Comparison of ENCODE assay signal across 19 mouse cellular contexts in genomic region chr11:106392597-106393330, GRCm38 (mm10). TPM values are rescaled to one million over a fixed set of nuclear protein-coding genes. Genes with fewer than 3 reads are reported as not detected.
DNase-seq lines count a peak whose midpoint lies in the region; ATAC-seq and TF ChIP-seq lines count a peak whose summit lies in the region.
"Had no signal": no experiment of that assay in that cellular context is flagged by ENCODE, and none has a peak within 500 bp of the region (broad histone marks: within the 10 kb centered on the region; RNA-seq: fewer than 3 reads in every experiment).

No protein-coding gene starts in this region.

- no peaks in the 10 kb centered on the region for H3K36me3 ChIP-seq in heart, embryonic 12.5 days
- peaks cover 14% of the 10 kb centered on the region for H3K36me3 ChIP-seq in liver, postnatal 0 days (replicated peaks; ENCODE audit: insufficient read depth, low read length)
- peaks cover 6% of the 10 kb centered on the region; the same call in 1 of the 2 replicates for H3K36me3 ChIP-seq in neural tube, embryonic 15.5 days

- 0 out of 2 replicates have a peak, but pooled peaks have one; percentile 38 for ATAC-seq in heart, embryonic 12.5 days (ENCODE audit: insufficient number of reproducible peaks, low FRiP score)
- peak; percentile 48 for ATAC-seq in liver, postnatal 0 days
- ATAC-seq in neural tube, embryonic 15.5 days (ENCODE audit: low FRiP score), result no peak
- no peak for ATAC-seq in megakaryocyte progenitor cell, adult 5-6 weeks (replicated peaks; ENCODE audit: poor library complexity)

- intact Hi-C loops in left cerebral cortex, postnatal 25 days (cut with DNase I), result loop anchor here (2.0 to 5.0 kb wide), 2 partner anchors 66 to 90 kb away; partner anchors contain the start of gene Gh

- no peak overlapping the region for H3K4me2 ChIP-seq in heart, embryonic 12.5 days
- no peak overlapping the region for H3K4me2 ChIP-seq in liver, postnatal 0 days (ENCODE audit: low read depth, low read length)
- H3K4me2 ChIP-seq in neural tube, embryonic 15.5 days, result no peak overlapping the region
- H3K4me2 ChIP-seq: kidney, embryonic 15.5 days; lung, embryonic 15.5 days; midbrain, embryonic 12.5 days had no signal

- DNase-seq in heart, adult 9 months (ENCODE audit: low spot score in 2 of 2), result no peak
- DNase-seq in c-Kit-negative CD71-positive TER-119-positive erythroid progenitor cells, embryonic 14.5 days (ENCODE audit: low read depth, low spot score), result peak; percentile 31
- peak; percentile 72 for DNase-seq in liver
- no peak for DNase-seq in liver, postnatal 0 days
- no peak for DNase-seq in left cerebral cortex, postnatal 25 days (ENCODE audit: low spot score in 2 of 2)

- H3K4me1 ChIP-seq in heart, embryonic 12.5 days (replicated peaks), result peaks cover 18% of the 10 kb centered on the region; the same call in 1 of the 2 replicates
- H3K4me1 ChIP-seq in liver, postnatal 0 days (ENCODE audit: insufficient read depth), result peaks cover 27% of the 10 kb centered on the region
- peaks cover 7% of the 10 kb centered on the region; the same call in 1 of the 2 replicates for H3K4me1 ChIP-seq in neural tube, embryonic 15.5 days
- H3K4me1 ChIP-seq: midbrain, embryonic 12.5 days had no signal

- WGBS in heart, embryonic 12.5 days, result 63% methylated on average over 7 of the region's 7 CpGs
- WGBS in liver, postnatal 0 days (ENCODE audit: insufficient replicate concordance), result 49% methylated on average over 7 of the region's 7 CpGs
- WGBS in neural tube, embryonic 15.5 days, result 64% methylated on average over 7 of the region's 7 CpGs

- TF ChIP-seq CTCF in liver, postnatal 0 days (IDR thresholded peaks at IDR 0.05; ENCODE audit: low read depth), result 0 out of 2 replicates have a peak, but pooled peaks have one; percentile 17

- no peak overlapping the region for H3K4me3 ChIP-seq in heart, embryonic 12.5 days
- H3K4me3 ChIP-seq in liver, postnatal 0 days (ENCODE audit: low read depth, low read length), result no peak overlapping the region
- no peak overlapping the region for H3K4me3 ChIP-seq in neural tube, embryonic 15.5 days (replicated peaks)
- H3K4me3 ChIP-seq: kidney, embryonic 15.5 days; lung, embryonic 15.5 days; midbrain, embryonic 12.5 days had no signal

- no peaks in the 10 kb centered on the region for H3K9me3 ChIP-seq in heart, embryonic 12.5 days (replicated peaks)
- no peaks in the 10 kb centered on the region for H3K9me3 ChIP-seq in liver, postnatal 0 days (ENCODE audit: low read length)
- no peaks in the 10 kb centered on the region for H3K9me3 ChIP-seq in neural tube, embryonic 15.5 days (replicated peaks)
- H3K9me3 ChIP-seq: kidney, embryonic 15.5 days; lung, embryonic 15.5 days; midbrain, embryonic 12.5 days had no signal

- H3K27me3 ChIP-seq in heart, embryonic 12.5 days (replicated peaks), result no peaks in the 10 kb centered on the region
- no peaks in the 10 kb centered on the region for H3K27me3 ChIP-seq in liver, postnatal 0 days (ENCODE audit: insufficient read depth, low read length)
- no peaks in the 10 kb centered on the region for H3K27me3 ChIP-seq in neural tube, embryonic 15.5 days (replicated peaks)
- H3K27me3 ChIP-seq: kidney, embryonic 15.5 days; lung, embryonic 15.5 days; midbrain, embryonic 12.5 days had no signal

- no peak overlapping the region for H3K27ac ChIP-seq in heart, embryonic 12.5 days (ENCODE audit: poor library complexity, severe bottlenecking)
- H3K27ac ChIP-seq in liver, postnatal 0 days (ENCODE audit: low read depth), result no peak overlapping the region
- no peak overlapping the region for H3K27ac ChIP-seq in neural tube, embryonic 15.5 days (replicated peaks)
- H3K27ac ChIP-seq: hindbrain, postnatal 0 days; kidney, embryonic 15.5 days; lung, embryonic 15.5 days; macrophage; midbrain, embryonic 12.5 days had no signal

- no peak for TF ChIP-seq EP300 in liver, postnatal 0 days (IDR thresholded peaks at IDR 0.05; ENCODE audit: low read depth)

- H3K9ac ChIP-seq in heart, embryonic 12.5 days, result no peak overlapping the region
- H3K9ac ChIP-seq in liver, postnatal 0 days (replicated peaks), result no peak overlapping the region
- H3K9ac ChIP-seq in neural tube, embryonic 15.5 days (replicated peaks), result no peak overlapping the region
- H3K9ac ChIP-seq: kidney, embryonic 15.5 days; lung, embryonic 15.5 days; midbrain, embryonic 12.5 days had no signal

RNA-seq across cellular contexts. Expression of gene Icam2, which starts 4.9 kb away (rescaled TPM):
- 59.7 and 68.4 TPM in 2 replicates for polyA plus RNA-seq in heart, embryonic 12.5 days (2016; fragmentation: Nextera tagmentation; extraction: Ambion mirVana)
- 11.4 and 12.6 TPM in 2 replicates for polyA plus RNA-seq in liver, postnatal 0 days (2015; fragmentation: Nextera tagmentation; extraction: Ambion mirVana)
- 14.8 and 27.6 TPM in 2 replicates for polyA plus RNA-seq in neural tube, embryonic 15.5 days (2015; fragmentation: Nextera tagmentation; extraction: Ambion mirVana)
- total RNA-seq in megakaryocyte progenitor cell, adult 5-6 weeks (2015), result 59.9 and 60.3 TPM in 2 replicates
- 87.1 and 123 TPM in 2 replicates for total RNA-seq in megakaryocyte progenitor cell, adult 5-6 weeks (2017)
- 1 to 10 TPM; 2.6 to 3.7 TPM for total RNA-seq in left cerebral cortex, postnatal 25 days (2021)

RNA-seq across cellular contexts. Expression of gene Prr29, which starts 27.5 kb away (rescaled TPM):
- polyA plus RNA-seq in heart, embryonic 12.5 days (2016; fragmentation: Nextera tagmentation; extraction: Ambion mirVana), result 0.28 TPM in 1 of 2 replicates, not detected in the other
- not detected in 2 replicates for polyA plus RNA-seq in liver, postnatal 0 days (2015; fragmentation: Nextera tagmentation; extraction: Ambion mirVana)
- polyA plus RNA-seq in neural tube, embryonic 15.5 days (2015; fragmentation: Nextera tagmentation; extraction: Ambion mirVana), result 0.23 and 0.41 TPM in 2 replicates
- not detected in 2 replicates for total RNA-seq in megakaryocyte progenitor cell, adult 5-6 weeks (2015)
- total RNA-seq in megakaryocyte progenitor cell, adult 5-6 weeks (2017), result not detected in 2 replicates
- total RNA-seq in left cerebral cortex, postnatal 25 days (2021), result not detected
- total RNA-seq: adrenal gland, postnatal 36 days; granulocyte monocyte progenitor cell, adult 5-6 weeks; hindbrain, postnatal 0 days; layer of hippocampus, adult 18-20 months; left cerebral cortex, adult 18-20 months had no signal
- polyA plus RNA-seq: forebrain, embryonic 16.5 days; hindbrain, postnatal 0 days; limb, embryonic 11.5 days; macrophage; midbrain, embryonic 12.5 days had no signal

RNA-seq across cellular contexts. Expression of gene Scn4a, which starts 39.7 kb away (rescaled TPM):
- 0.08 and 0.13 TPM in 2 replicates for polyA plus RNA-seq in heart, embryonic 12.5 days (2016; fragmentation: Nextera tagmentation; extraction: Ambion mirVana)
- polyA plus RNA-seq in liver, postnatal 0 days (2015; fragmentation: Nextera tagmentation; extraction: Ambion mirVana), result 0.04 and 0.06 TPM in 2 replicates
- polyA plus RNA-seq in neural tube, embryonic 15.5 days (2015; fragmentation: Nextera tagmentation; extraction: Ambion mirVana), result 0.08 and 0.18 TPM in 2 replicates
- 0.12 TPM in 1 of 2 replicates, not detected in the other for total RNA-seq in megakaryocyte progenitor cell, adult 5-6 weeks (2015)
- total RNA-seq in megakaryocyte progenitor cell, adult 5-6 weeks (2017), result 0.03 TPM in 1 of 2 replicates, not detected in the other
- total RNA-seq in left cerebral cortex, postnatal 25 days (2021), result not detected
- total RNA-seq: granulocyte monocyte progenitor cell, adult 5-6 weeks; left cerebral cortex, adult 18-20 months had no signal
- polyA plus RNA-seq: midbrain, embryonic 12.5 days had no signal

Comparison
In these comparisons a context has a peak if more than half of its experiments do, and no peak if none do; other contexts are left out.
1. DNase-seq: peak in c-Kit-negative CD71-positive TER-119-positive erythroid progenitor cells, embryonic 14.5 days (single experiment) and liver (single experiment); none in heart, adult 9 months (0 of 2), liver, postnatal 0 days (single experiment) and left cerebral cortex, postnatal 25 days (0 of 2).
2. ATAC-seq: peak in heart, embryonic 12.5 days (single experiment) and liver, postnatal 0 days (single experiment); none in neural tube, embryonic 15.5 days (single experiment) and megakaryocyte progenitor cell, adult 5-6 weeks (single experiment).